10 mouse cellular contexts compared by ENCODE assay signal in the genomic region with DNA sequence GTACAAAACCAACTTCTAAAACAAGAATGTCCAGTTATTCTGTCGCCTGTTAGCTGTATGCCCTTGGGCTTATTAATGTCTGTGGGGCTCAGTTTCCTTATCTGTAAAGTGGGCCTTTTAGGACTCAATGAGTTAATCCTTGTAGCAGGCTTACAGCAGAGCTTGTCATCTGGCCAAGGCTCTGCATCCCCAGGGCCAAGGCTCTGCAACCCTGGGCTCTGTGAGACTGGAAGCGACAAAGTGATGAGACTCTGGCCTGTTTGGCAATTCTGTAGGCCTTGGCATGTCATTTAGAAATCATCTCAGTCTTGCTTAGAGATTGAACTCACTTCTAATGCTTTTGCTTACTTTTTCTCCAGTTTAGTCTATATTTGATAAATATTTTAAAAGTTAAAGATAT.
"Had no signal": no experiment of that assay in that cellular context is flagged by ENCODE, and none has a peak within 500 bp of the region (broad histone marks: within the 10 kb centered on the region; RNA-seq: fewer than 3 reads in every experiment).

No protein-coding gene starts in this region.

- DNase-seq: gastrocnemius, adult 2 months; gastrocnemius, postnatal 10 days; gastrocnemius, postnatal 25 days; heart, adult 2 months; heart, postnatal 4 days; kidney, adult 18-20 months; kidney, adult 8-10 months; kidney, postnatal 10 days; kidney, postnatal 25 days; kidney, postnatal 4 days had no signal
